Comparison of ENCODE assay signal across 25 mouse cellular contexts in genomic region chr3:83816372-83816925, GRCm38 (mm10).
"Had no signal": no experiment of that assay in that cellular context is flagged by ENCODE, and none has a peak within 500 bp of the region (broad histone marks: within the 10 kb centered on the region; RNA-seq: fewer than 3 reads in every experiment).

No protein-coding gene starts in this region.

- H3K4me1 ChIP-seq: heart, embryonic 10.5 days; heart, embryonic 12.5 days; hindbrain, embryonic 13.5 days; hindbrain, embryonic 15.5 days; kidney, embryonic 15.5 days; liver, embryonic 13.5 days; liver, embryonic 15.5 days had no signal

- H3K27me3 ChIP-seq: heart, embryonic 12.5 days; hindbrain, embryonic 13.5 days; hindbrain, embryonic 15.5 days; kidney, embryonic 15.5 days; liver, embryonic 13.5 days; liver, embryonic 15.5 days had no signal

- H3K9ac ChIP-seq: heart, embryonic 12.5 days; hindbrain, embryonic 13.5 days; hindbrain, embryonic 15.5 days; kidney, embryonic 15.5 days; liver, embryonic 13.5 days; liver, embryonic 15.5 days had no signal

- ATAC-seq: hindbrain, postnatal 0 days; intestine, embryonic 16.5 days had no signal

- H3K9me3 ChIP-seq: heart, embryonic 10.5 days; heart, embryonic 12.5 days; hindbrain, embryonic 13.5 days; hindbrain, embryonic 15.5 days; kidney, embryonic 15.5 days; liver, embryonic 13.5 days; liver, embryonic 15.5 days had no signal

- H3K27ac ChIP-seq: heart, embryonic 10.5 days; hindbrain, embryonic 13.5 days; hindbrain, embryonic 15.5 days; hindbrain, postnatal 0 days; kidney, embryonic 15.5 days; kidney, postnatal 0 days; liver, embryonic 13.5 days; liver, embryonic 15.5 days had no signal

- H3K36me3 ChIP-seq: heart, embryonic 10.5 days; heart, embryonic 12.5 days; hindbrain, embryonic 13.5 days; hindbrain, embryonic 15.5 days; kidney, embryonic 15.5 days; liver, embryonic 13.5 days; liver, embryonic 15.5 days had no signal

- DNase-seq: gastrocnemius, postnatal 14 days; gastrocnemius, postnatal 36 days; heart, adult 18-20 months; heart, postnatal 10 days; heart, postnatal 36 days; kidney, adult 11 months; kidney, adult 2 months; kidney, adult 9 months; kidney, postnatal 14 days; kidney, postnatal 36 days; layer of hippocampus, adult 9-11 months; layer of hippocampus, postnatal 36 days; left cerebral cortex, postnatal 4 days; liver; liver, embryonic 13.5 days had no signal

- H3K4me3 ChIP-seq: heart, embryonic 10.5 days; heart, embryonic 12.5 days; hindbrain, embryonic 13.5 days; hindbrain, embryonic 15.5 days; kidney, embryonic 15.5 days; liver, embryonic 13.5 days; liver, embryonic 15.5 days had no signal

- H3K4me2 ChIP-seq: heart, embryonic 12.5 days; hindbrain, embryonic 13.5 days; hindbrain, embryonic 15.5 days; kidney, embryonic 15.5 days; liver, embryonic 11.5 days; liver, embryonic 13.5 days; liver, embryonic 15.5 days had no signal
